Mouse (Mus musculus) left cerebral cortex, postnatal 25 days (tissue): ENCODE measurements around the gene Psmc3. TPM values are rescaled to one million over a fixed set of nuclear protein-coding genes. Genes with fewer than 3 reads are reported as not detected.
"Not testable (repeated sequence)": the region's sequence is repeated elsewhere in the genome, so short reads cannot be mapped to it uniquely, and the experiment has no call there.

Experiments
- DNase-seq, 2 experiments: peaks; one replicate each; pipeline ENCODE4 v3.0.0; 2022; ENCODE audit warnings: low spot score in 2 of 2, mixed read lengths in 1 of 2
- intact Hi-C: fragments of 180-260 bp; cut with DNase I; formaldehyde crosslinking; loops from one replicate; pipeline ENCODE4 v1.15.1; 2025
- total RNA-seq, 2 experiments: library from RNA; stranded (reverse); gene quantifications; 2 replicates each; pipeline ENCODE4 v1.2.3; 2021

The Psmc3 gene
- total RNA-seq, 2 experiments from 2014 or later: 184 to 218 TPM

DNA sequence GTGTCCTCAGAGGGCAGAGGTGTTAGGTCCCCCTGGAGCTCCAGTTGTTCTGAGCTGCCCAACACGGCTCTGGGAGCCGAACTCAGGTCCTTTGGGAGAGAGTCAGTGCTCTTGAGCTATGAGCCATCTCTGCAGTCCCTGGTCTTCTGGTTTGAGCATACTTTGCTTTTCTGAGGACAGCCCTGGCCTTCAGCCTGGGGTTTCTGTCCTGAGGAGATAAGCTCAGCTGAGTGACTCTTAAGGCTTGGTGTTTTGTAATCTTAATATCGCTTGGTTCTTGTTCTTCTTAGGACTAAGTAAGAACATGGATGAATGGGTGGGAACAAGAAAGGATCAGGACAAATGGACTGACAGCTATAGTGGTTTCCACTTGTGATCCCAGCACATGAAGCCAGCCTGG, 54.3 kb downstream of the Psmc3 start:
- intact Hi-C loops: no loop called here
- DNase-seq: no peak

GRCm38 (mm10) chr2:91109241-91109640, 55.4 kb downstream of the Psmc3 start:
- intact Hi-C loops: no loop called here
- DNase-seq: no peak

DNA sequence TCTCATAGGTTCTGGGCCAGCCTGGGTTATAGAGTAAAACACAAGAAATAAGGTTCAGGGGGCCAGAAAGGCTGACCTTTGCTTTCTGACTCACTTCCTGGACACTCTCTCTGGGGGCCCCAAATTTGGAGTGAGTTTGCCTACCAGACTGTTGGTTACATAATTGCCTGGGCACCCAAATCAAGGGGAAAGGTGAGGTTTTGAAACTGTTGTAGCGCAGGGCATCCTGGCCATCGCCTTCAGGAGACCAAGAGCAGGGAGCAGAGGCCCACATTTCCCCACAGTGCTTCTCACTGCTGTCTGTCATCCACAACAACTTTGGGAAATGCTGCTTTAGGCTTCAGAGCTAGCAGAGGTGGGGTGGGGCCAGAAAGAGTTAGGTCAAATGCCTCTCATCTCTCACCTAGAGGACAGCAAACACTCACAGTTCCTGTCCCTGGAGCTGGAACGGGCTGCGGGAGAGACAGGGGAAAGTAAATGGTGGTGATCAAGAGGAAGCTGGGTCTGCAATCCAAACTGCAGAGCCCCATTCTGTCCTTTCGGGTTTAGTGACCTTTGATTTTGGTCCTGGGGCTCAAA, 56.1 kb downstream of the Psmc3 start:
- intact Hi-C loops: loop anchor here (5.0 kb wide), 1 partner anchor 372 kb away; no protein-coding TSS in a partner anchor
- DNase-seq: no peak

- intact Hi-C loops: loop anchor here (5.0 kb wide), 1 partner anchor 372 kb away; no protein-coding TSS in a partner anchor
These were observed 56.6 kb downstream of the Psmc3 start for GRCm38 (mm10) chr2:91110429-91110828.

DNA sequence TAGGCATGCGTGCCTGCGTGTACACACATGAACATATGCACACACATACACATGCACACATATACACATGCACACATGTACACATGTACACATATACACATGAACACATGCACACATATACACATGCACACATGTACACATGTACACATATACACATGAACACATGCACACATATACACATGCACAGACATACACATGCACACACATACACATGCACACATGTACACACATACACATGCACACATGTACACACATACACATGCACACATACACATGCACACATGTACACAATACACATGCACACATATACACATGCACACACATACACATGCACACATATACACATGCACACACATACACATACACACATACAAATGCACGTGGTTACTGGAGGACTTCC, 58.0 kb downstream of the Psmc3 start:
- DNase-seq: not testable (repeated sequence)
- intact Hi-C loops: loop anchor here (5.0 kb wide), 1 partner anchor 370 kb away; no protein-coding TSS in a partner anchor

More at GRCm38 (mm10) chr2:91110429-91110828, 56.6 kb downstream of the Psmc3 start:
- DNase-seq: no peak

- DNase-seq: no peak
- intact Hi-C loops: loop anchor here (5.0 kb wide), 1 partner anchor 370 kb away; no protein-coding TSS in a partner anchor
These were observed 58.7 kb downstream of the Psmc3 start for GRCm38 (mm10) chr2:91112491-91112890.

- intact Hi-C loops: loop anchor here (5.0 kb wide), 1 partner anchor 369 kb away; no protein-coding TSS in a partner anchor
These were observed 59.5 kb downstream of the Psmc3 start for GRCm38 (mm10) chr2:91113334-91113733.

GRCm38 (mm10) chr2:91113852-91114251, 60.0 kb downstream of the Psmc3 start:
- intact Hi-C loops: loop anchor here (2.0 to 5.0 kb wide), 2 partner anchors 81 to 368 kb away; no protein-coding TSS in a partner anchor

More at GRCm38 (mm10) chr2:91113334-91113733, 59.5 kb downstream of the Psmc3 start:
- no peak for DNase-seq

GRCm38 (mm10) chr2:91114781-91115577, 61.2 kb downstream of the Psmc3 start:
- intact Hi-C loops: loop anchor here (2.0 to 5.0 kb wide), 4 partner anchors 80 to 367 kb away; partner anchors contain the start of genes Arfgap2 and Ddb2
- peak; percentile 90 to 97 for DNase-seq

More at GRCm38 (mm10) chr2:91113852-91114251, 60.0 kb downstream of the Psmc3 start:
- DNase-seq: no peak

DNA sequence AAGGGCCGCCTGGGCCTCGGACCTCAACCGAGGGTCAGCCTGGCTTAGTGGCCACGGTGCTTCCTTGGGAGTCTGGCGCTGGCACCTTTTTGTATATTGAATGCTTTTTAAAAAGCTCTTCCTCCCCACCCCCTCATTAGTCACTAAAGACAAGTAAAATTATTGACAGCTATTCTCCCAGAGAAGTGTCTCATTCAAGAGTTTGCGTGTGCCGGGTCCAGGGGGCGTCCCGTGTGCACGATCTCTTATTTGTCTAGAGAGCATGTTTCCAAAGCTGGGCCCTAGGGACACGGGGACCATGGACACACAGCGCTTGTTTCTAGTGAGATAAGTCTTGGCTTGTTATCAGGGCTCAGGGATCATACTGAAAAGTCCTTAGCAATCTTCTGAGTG, 61.8 kb downstream of the Psmc3 start:
- intact Hi-C loops: loop anchor here (2.0 to 5.0 kb wide), 3 partner anchors 79 to 147 kb away; partner anchors contain the start of genes Arfgap2 and Ddb2
- no peak for DNase-seq

Other genes starting within 250 kb of the Psmc3 start
- 100 to 1,000 TPM; 114 to 123 TPM for gene Mtch2, start 206.9 kb upstream of the Psmc3 start, total RNA-seq
- gene C1qtnf4, start 168.1 kb upstream of the Psmc3 start, total RNA-seq: 100 to 1,000 TPM; 274 to 275 TPM
- gene Kbtbd4, start 149.3 kb upstream of the Psmc3 start, total RNA-seq: 10 to 100 TPM; 40.1 to 43.1 TPM
- gene Ndufs3, start 149.2 kb upstream of the Psmc3 start, total RNA-seq: 100 to 1,000 TPM; 234 to 246 TPM
- gene Celf1, start 113.6 kb upstream of the Psmc3 start, total RNA-seq: 100 to 1,000 TPM; 151 to 155 TPM
- gene Rapsn, start 18.4 kb upstream of the Psmc3 start, total RNA-seq: under 1 TPM; 0.41 to 0.53 TPM
- 10 to 100 TPM; 25.1 to 29.4 TPM for gene Slc39a13, start 16.4 kb downstream of the Psmc3 start, total RNA-seq
- 1 to 10 TPM; 3.0 to 5.3 TPM for gene Spi1, start 28.4 kb downstream of the Psmc3 start, total RNA-seq
- 1 to 10 TPM in 1 of 2 experiments, under 1 TPM in 1; 0.96 to 1.4 TPM for gene Mybpc3, start 64.1 kb downstream of the Psmc3 start, total RNA-seq
- 100 to 1,000 TPM; 232 to 233 TPM for gene Madd, start 129.8 kb downstream of the Psmc3 start, total RNA-seq
- 1 to 10 TPM; 2.7 to 5.7 TPM for gene Nr1h3, start 148.8 kb downstream of the Psmc3 start, total RNA-seq
- 10 to 100 TPM; 49.7 to 51.4 TPM for gene Acp2, start 148.9 kb downstream of the Psmc3 start, total RNA-seq
- gene Ddb2, start 183.0 kb downstream of the Psmc3 start, total RNA-seq: 10 to 100 TPM; 10.6 to 11.9 TPM
- gene Pacsin3, start 201.9 kb downstream of the Psmc3 start, total RNA-seq: 10 to 100 TPM; 33.6 to 40.5 TPM
- 10 to 100 TPM; 71.8 to 74.1 TPM for gene Arfgap2, start 211.0 kb downstream of the Psmc3 start, total RNA-seq